Mouse (Mus musculus): ENCODE data around the gene Rcan1.
"Not testable (repeated sequence)": the region's sequence is repeated elsewhere in the genome, so short reads cannot be mapped to it uniquely, and the experiment has no call there.

Gene Rcan1

DNA sequence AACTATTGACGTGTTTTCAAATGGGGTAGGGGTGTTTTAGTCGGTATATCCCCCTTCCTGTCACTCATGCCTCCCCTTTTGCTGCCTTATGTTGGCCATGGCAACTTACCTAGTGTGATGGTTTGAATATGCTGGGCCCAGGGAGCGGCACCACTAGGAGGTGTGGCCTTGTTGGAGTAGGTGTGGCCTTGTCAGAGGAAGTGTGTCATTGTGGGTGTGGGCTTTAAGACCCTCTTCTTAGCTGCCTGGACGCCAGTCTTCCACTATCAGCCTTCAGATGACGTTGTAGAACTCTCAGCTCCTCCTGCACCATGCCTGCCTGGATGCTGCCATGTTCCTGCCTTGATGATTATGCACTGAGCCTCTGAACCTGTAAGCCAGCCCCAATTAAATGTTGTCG is at the start of gene Rcan1:
TSS of gene Rcan1 (minus strand) at position 162 of the 400 bp plus-strand sequence.
- no peak for DNase-seq

DNA sequence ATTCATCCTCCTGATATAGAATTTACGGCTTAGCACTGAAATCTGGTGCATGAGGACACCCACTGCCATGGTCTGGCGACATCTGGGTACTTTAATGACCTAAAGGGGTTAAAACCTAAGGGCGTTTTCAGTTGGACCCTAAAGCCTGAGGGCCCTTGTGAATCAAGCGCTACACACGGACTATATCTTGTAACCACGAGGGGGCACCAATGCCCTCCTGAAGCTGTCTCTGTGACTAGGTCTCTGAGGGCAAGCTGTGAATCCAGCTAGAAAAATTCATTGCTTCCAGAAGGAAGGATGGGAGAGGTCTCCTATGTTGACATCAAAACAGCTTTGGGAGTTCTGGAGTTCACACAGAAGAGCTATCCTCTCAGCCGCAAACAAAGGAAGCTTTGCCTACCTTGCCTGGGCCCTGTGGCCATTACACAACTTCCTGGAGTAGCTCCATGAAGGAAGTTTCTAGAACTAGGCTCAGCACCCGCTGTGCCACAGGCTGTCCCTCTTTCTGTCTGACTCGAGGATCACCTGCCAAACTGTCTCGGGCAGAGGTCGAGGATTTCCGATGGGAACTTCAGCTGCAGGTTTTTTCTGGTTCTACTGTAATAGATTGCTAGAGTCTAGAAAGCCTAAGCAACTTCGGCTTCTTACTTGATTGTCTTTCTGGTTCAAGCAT is 49.3 kb upstream of the Rcan1 start:
- no peak for DNase-seq

DNA sequence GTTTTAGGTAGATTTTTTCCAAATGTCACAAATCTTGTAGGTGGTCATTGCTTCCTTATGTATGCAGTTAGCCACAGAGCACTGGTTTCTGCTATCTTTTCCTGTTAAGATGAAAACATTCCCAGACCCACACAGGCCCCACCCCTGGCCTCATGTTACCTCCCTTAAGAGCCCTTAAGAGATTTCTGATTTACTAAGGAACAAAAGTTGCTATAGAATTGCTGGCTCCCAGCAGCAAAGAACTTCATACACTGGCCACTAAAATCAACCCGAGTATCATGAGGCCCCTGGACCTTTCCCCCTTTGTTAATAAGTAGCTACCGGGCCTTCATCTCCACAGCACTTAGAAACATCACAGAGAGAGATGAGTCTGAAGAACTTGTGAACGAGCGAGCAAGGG is 48.1 kb upstream of the Rcan1 start:
- DNase-seq, result no peak

DNA sequence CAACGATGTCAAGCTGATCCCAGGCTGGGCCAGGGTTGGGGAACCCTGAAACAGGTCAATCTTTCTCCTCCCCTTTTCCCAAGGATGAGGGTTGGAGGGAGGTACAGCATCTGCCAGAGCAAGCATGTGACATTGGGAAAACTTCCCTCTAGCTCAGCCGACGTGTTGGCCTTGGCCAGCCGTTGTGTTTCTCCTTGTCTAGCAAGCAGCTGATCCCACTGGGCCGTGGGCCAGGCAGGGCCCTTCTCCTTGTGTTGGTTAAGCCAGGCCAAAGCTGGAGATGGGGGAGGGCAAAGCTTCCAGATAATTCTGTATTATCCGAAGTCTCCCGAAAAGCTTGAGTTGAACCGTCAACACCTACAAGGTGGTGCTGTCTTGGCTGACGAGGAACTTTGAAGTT is 45.5 kb upstream of the Rcan1 start:
- DNase-seq, result no peak

DNA sequence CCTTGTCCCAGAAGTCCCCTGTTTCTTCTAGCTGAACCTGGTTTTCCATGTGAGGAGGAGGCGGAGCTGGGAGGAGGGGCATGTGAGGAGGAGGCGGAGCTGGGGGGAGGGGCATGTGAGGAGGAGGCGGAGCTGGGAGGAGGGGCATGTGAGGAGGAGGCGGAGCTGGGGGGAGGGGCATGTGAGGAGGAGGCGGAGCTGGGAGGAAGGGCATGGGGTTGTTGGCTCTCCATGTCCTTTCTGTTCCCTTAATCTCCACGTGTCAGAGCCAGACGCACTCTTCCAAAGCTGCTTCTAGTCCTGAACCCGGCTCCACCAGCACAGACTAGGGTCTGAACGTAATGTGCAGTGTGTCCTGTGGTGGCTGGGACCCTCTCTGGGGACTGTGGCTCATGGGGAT is 44.2 kb upstream of the Rcan1 start:
- not testable (repeated sequence) for DNase-seq

DNA sequence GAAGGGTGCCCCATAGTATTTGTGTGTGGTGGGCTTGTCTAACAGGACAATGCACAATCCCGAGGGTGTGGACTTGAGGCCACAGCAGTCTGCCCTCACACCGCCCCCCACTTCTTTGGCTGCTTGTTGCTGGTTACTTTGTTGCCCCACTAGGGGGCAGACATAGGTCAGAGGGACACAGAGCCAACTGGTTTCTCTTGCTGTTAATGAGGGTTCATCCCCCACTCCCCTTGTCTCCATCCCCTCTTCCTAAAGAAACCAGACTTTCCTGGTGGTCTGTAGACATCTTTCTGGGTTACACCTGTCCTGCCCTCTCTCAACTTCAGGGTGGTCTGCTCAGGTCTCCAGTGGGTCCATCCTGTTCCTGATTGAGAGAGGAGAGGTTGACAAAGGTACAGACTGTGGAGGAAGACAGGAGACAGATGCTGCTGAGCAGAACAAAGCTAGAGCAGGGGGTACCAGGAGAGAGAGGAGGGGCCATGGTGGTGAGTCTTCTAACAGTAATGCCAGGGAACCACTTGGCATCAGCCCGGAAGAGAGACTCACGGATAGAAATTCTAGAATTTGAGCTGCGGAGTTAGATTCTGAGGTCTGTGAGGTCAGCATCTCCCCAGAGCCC is 41.2 kb upstream of the Rcan1 start:
- no peak for DNase-seq

DNA sequence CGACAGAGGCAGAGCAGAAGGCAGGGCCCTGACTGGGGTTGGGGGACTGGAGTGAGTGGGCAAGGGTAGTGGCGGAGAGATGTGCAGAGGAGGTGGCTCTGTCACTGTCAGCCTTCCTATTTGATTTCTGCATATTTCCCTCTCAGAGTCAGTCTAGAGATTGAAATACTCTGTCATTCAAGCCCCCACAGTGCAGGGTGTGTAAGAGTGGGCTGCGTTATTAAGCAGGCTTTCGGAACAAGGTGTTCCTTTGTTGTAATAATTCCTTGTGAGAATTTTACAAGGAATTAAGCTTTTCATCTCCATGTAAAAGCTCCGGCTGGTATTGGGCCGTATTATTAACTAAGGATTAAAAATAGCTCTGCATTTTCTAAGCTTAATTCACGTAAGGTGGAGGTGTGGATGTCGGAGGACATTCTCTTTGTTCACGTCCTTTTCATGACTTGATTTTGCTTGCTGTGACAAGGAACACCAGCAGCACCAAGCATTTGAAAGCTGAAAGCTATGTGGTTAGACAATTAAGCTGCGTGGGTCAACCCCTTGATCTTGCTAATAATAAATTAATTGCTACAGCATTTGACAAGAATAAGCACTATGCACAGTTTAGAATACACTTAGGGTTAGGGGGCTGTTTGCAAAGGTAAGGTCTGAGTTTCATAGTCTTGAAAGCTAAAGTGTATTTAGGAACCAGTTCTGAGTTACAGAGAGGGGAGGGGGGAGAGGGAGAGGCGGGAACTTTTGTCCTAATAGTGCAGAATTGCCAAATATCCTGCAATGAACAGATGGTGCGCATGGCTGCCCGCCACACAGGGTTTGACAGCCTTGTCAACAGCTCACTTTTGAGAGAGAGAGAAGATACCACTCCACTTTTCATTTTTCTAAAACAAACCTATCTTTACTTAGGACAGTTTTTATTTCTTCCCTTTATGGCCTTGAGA is 40.4 kb upstream of the Rcan1 start:
- no peak for DNase-seq

DNA sequence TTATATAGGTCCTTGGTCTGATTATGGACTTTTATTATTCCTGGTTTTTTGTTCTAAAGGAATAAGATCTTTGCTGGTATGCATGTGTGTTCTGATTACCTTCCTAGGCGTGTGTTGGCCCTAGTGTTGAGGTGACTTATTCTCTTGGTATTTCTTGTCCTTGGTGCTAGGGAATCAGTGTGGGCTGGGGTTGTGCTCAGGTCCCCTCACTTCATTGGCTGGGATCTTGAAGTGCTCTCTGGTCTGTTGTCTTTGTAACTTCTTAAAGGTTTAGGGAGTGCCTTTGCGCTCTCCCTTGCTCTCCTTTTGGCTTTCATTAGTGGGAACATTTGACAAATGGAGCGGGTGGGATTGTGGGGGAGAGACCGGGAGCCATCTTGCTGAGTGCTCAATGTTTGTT is 36.9 kb upstream of the Rcan1 start:
- DNase-seq, result no peak

DNA sequence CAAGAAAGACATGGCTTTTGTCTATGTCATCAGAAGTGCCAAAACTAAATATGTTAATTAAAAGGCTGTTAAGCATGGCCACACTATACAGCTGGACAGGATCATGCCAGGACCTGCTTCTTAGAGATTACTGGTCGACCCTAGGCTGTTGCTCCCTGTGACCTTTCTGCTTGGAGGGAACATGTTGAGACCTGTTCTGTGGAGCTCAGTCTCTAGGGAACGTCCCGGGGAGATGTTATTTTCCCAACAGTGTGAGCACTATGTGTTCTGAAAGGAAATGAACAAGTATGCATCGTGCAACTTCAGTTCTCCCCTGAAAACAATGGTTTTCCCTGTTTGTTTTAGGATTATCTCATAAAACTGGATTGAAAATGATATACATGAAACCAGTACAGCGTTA is 32.4 kb upstream of the Rcan1 start:
- DNase-seq, result no peak

DNA sequence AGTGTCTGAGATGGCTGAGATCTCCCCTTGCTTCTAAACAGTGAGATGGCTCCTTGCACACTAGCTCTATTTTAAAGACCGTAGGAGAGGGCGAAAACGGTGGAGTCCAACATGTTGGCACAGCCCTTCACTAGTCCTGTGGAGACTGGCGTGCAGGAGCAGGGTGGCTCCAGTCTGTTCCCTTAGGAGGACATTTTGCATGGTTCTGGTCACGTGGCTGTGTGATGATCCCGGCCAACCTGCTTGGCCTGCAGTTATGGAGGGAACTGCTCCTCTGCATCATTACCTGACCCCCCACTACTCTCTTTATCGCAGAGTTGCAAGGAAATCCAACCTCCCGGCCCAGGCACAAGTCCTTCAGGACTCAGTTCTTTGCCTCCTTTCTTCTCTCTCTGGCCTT is 29.9 kb upstream of the Rcan1 start:
- no peak for DNase-seq

DNA sequence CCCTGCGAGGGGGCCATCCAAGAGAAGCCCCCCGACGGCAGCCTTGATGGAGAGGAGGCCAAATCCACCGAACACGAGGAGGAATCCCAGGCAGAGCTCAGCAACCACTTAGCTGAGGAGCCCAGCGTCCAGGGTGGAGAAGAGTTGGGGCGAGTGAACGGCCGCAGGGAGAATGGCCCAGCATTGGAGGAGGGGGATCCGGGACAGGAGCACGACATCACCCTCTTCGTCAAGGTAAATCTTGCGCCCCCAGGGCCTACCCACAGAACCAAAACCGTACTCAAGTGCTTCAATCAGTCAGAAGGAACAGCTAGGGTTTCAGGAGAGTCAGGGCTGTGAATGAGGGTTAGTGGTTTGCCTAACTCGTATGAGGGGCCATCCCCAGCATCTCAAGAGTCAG is 28.7 kb upstream of the Rcan1 start:
- no peak for DNase-seq

DNA sequence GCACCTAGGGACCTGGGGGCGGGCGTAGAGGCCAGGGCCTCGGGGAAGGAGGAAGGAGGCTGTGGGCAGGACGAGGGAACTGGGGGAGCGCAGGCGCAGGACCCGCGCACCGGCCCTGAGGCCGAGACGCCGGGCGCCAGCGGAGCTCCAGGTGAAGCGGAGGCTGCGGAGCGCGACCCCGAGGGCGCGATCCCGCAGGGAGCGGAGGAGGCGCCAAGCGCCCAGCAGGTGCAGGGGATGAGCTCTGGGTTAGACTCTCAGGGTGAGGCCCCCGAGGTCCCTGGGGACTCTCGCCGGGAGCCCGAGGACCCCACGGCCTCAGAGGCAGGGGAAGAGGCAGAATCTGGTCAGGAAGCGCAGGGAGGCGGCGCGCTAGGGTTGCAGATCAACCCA is 27.9 kb upstream of the Rcan1 start:
- no peak for DNase-seq

DNA sequence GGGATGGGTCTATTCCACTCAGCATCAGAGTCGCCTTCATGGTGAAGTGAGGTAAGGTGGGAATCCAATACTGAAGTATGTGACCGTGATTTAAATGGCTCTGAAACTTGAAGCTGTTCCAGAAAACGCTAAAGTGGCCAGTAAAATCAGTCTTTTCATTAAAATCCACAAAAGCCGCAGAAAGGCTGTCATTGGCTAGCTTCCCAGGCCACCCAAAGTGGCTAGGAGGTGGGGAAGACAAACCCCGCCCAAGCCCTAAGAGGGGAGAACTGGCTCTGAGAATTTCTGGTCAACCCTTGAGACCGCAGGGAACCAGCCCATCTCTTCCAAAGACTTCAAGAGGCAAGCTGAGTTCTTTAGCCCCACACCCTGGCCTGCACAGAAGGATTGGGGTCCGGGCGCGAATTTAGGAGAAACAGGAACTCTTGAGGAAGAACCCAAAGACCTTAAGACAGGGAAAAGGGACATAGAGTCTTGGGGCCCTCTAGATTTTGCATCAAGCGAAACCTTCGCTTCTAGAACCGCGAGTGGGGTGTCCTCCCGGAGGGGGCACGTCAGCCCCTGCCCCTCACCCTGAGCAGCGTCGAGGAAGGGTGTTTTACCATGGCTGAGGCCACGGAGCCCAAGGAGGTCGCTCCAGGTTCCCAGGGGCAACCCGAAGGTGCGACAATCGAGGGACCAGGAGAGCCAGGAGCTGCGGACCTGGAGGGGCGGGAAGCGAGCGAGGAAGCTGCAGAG is 27.4 kb upstream of the Rcan1 start:
- no peak for DNase-seq

DNA sequence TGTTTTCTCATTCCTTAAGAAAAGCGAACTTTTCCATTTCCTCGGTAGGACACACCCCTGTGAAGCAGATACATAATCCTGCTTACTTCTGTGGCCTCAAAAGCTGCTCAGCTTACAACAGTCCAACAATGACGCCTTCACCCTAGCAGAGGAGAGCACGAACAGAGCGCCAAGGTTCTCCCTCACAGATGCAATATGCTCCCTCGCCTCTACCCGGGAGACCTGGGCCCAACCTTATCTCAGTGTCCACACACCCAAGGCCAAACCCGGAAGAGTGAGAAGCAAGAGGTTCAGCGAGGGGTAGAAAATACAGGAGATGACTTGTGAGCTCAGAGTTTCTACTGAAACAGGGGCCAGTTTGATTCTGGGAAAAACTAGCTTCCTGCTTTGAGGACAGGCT is 18.7 kb upstream of the Rcan1 start:
- no peak for DNase-seq

DNA sequence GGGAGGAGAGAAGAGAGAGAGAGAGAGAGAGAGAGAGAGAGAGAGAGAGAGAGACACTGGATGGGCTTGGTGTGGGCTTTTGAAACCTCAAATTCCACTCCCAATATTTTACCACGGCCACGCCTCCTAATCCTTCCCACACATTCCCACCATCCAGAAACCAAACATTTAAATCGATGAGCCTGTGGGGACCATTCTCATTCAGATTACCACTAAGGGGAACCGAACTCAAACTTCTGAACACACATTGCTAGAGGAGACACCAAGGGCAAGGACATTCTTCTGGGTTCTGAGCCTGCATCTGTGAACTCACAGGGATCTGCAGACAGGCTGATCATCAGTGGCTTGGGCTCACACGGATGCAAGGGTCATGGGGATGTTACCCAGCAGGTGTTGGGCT is 17.8 kb upstream of the Rcan1 start:
- no peak for DNase-seq

DNA sequence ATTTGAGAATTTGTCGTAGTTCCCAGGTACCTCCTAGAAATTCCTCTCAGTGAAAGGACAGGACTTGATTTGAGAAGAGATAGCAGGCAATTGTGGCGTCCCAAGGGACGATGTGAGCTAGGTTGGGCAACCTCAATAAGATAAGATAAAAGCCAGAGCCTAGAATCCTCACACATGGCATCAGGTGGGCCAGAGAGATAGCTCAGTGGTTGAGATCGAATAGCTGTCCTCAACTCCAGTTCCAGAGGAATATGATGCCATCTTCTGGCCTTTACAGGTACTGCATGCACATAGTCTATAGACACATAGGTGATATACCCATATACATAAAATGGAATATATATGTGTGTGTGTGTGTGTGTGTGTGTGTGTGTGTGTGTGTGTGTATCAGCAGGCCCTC is 16.8 kb upstream of the Rcan1 start:
- no peak for DNase-seq

DNA sequence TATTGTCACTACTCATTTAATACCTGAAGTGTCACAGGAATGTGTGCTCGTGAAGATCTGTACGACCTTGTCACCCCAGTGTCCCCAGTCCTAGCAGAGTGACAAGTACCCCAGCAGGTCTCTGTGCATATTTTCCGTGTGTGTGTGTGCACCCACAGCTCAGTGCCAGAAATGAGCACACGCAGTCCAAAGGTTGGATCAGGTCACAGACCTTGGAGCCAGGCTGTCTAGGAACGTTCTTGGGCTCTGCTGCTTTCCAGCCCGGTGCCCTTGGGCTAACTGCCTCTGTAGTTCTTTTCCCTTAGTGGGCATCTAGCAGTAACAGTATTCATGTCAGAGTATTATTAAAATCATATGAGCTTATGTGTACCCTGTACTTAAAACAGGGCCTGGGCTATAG is 16.4 kb upstream of the Rcan1 start:
- no peak for DNase-seq

DNA sequence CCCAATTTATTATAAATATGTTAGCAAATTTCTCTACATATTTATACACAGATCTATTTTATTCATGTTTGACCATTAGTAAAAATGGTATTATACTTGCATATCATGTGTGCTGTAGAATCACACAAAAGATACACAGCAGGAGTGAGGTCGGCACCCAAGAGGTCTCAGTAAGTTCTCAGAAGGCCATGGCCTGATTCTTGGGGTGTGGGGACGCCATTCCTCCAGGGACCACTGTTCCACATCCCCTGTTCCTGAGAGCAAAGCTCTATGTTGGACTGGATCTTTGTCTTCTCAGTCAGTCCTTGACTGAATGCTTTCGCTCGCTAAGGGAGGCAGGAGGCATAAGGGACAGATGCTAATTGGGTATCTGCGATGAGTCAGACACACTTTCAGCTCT is 14.8 kb upstream of the Rcan1 start, which contains the start of gene Clic6:
TSS of gene Clic6 (plus strand) at position 301 of the 400 bp plus-strand sequence.
- DNase-seq, result no peak

DNA sequence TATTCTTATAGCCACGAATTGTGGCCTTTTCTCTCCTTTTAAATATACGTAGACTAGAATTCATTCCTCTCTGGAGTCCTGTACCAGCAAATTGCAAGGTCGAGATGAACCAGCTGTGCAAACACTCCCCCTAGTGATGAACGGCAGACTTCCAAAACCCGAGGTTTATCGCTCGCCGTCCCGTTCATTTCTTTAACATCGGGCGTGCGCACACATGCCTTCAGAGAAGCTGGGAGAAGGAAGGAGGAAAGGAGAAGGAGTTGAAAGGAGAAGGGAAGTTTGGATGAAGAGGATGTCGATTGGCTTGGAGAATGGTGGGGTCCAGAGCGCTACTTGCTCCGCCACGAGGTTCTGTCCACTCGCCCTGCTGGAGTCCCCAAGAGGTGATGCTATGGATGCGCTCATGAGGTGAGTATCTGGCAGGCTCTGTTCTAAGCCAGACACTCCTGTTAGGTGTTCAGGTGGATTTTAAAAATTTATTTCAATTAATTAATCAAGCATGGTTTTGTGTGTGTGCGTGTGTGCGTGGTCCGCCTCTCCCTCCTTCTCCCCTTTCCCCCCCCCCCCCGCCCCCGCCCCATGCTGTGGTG is 8.0 kb upstream of the Rcan1 start:
- DNase-seq, result no peak

DNA sequence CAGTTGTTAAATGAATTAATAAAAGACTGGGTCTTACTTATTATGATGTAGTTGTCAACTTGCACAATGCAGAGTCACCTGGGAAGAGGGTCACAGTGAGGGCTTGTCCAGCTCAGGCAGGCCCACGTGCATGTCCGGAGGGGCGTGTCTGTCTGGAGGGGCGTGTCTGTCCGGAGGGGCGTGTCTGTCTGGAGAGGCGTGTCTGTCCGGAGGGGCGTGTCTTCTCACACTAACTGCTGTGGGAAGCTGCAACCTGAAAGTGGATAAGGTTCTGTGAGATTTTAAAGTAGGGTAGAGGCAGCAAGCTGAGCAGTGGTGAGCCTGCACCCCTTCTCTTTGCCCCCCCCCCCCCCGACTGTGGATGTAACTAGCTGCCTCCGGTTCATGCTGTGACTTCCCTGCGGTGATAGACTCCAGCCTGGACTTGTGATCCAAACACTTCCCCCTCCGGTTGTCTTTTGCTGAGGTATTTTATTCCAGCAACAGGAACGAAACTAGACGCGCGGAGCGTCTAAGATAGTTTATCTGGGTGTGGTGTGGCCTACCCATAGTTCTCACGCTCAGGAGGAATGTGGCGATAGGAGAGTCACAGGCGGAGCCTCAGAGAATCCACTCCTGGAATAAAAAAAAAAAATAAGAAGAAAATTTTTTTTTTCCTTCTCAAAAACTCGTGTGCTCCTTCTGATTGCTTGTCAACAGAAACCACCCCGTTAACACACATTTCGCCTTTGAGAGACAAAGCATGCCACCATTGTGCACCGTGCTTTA is 4.6 kb upstream of the Rcan1 start:
- no peak for DNase-seq

DNA sequence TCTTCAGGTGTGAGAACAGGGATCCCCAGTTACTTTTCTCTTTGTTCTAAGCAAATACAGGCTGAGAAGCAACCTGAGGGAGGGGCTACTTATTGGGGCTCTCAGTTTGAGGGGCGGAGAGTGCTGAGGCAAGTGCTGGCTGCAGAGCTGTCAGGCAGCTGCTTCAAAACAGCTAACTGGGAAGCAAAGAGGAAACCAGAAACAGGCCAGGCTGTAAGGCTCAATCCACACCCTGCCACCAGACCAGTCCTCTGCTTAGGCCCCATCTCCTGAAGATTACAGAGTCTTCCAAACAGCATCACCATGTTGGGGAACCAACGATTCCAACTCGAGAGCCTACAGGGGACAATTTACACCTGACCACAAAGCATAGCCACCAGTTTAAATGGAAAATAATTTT is 2.2 kb upstream of the Rcan1 start:
- no peak for DNase-seq

DNA sequence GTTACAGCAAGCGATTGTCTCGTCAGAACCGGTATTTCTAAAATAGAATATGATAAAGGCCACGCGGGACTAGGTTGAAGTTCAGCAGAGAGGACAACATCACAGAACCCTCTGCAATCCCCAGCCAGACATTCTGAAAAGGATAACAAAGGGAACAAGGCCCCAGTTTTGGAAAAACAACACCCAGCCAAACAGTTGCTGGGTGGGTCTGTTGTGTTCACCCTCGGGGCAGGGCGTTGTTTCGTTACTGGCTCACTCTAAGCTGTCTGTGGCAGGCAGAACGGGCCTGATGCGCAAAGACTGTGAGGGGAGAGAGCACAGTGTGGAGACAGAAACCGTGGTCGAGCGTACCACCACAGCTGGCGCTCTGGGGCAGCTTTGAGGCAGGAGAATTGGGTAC is 2.2 kb downstream of the Rcan1 start:
- no peak for DNase-seq

All from thymus, adult 18-20 months (tissue).